Mouse (Mus musculus) liver, embryonic 14.5 days (tissue): ENCODE measurements around the gene Mea1. TPM values are rescaled to one million over a fixed set of nuclear protein-coding genes. Genes with fewer than 3 reads are reported as not detected.

Experiments
- ATAC-seq: fragments of 200-750 bp; cut with Nextera tagmentation; 2 replicates; pipeline ENCODE4 v1.8.0; 2017; ENCODE audit warnings: moderate number of reproducible peaks, mild to moderate bottlenecking, moderate library complexity; ENCODE audit not compliant: insufficient read depth
- DNase-seq, 3 experiments: peaks; one replicate each; pipeline ENCODE4 v3.0.0-alpha.2; 2012 to 2013; ENCODE audit warnings: low read depth in 3 of 3, low spot score in 3 of 3
- H3K27ac ChIP-seq: fragments of 300-500 bp; sonication (generic); 2 replicates; pipeline ENCODE4 v1.5.1; 2014; ENCODE audit warnings: moderate library complexity, mild to moderate bottlenecking, control low read depth, inconsistent platforms
- H3K27me3 ChIP-seq: fragments of 300-500 bp; sonication (generic); 2 replicates; pipeline ENCODE4 v1.6.1; 2014; ENCODE audit warnings: mild to moderate bottlenecking, low read length, moderate library complexity; ENCODE audit not compliant: control insufficient read depth, insufficient read depth
- H3K36me3 ChIP-seq: fragments of 300-500 bp; sonication (generic); replicated peaks from 2 replicates; pipeline ENCODE4 v1.6.1; 2014; ENCODE audit warnings: low read depth; ENCODE audit not compliant: control insufficient read depth, insufficient read depth
- H3K4me1 ChIP-seq, 2 experiments: fragments of 200-500 bp in 1 of 2; fragments of 300-500 bp in 1 of 2; sonication (generic) in 1 of 2; replicated peaks; 2 replicates each; pipeline ENCODE4 v1.6.1; 2012 to 2014; ENCODE audit warnings: antibody characterized with exemption in 1 of 2, inconsistent platforms in 1 of 2, low read length in 1 of 2; ENCODE audit not compliant: control insufficient read depth in 2 of 2, insufficient read depth in 2 of 2
- H3K4me2 ChIP-seq: fragments of 300-500 bp; sonication (generic); 2 replicates; pipeline ENCODE4 v1.6.1; 2014; ENCODE audit warnings: low read depth, mild to moderate bottlenecking, control low read depth, moderate library complexity
- H3K4me3 ChIP-seq, 2 experiments: fragments of 200-500 bp in 1 of 2; fragments of 300-500 bp in 1 of 2; sonication (generic) in 1 of 2; 2 replicates each; pipeline ENCODE4 v1.5.1; 2012 to 2014; ENCODE audit warnings: low read depth in 2 of 2, low read length in 2 of 2, mild to moderate bottlenecking in 2 of 2, control low read depth in 1 of 2, inconsistent platforms in 1 of 2, moderate library complexity in 1 of 2; ENCODE audit not compliant: insufficient read depth in 1 of 2
- H3K9ac ChIP-seq: fragments of 300-500 bp; sonication (generic); replicated peaks from 2 replicates; pipeline ENCODE4 v1.6.1; 2014; ENCODE audit warnings: mild to moderate bottlenecking, control low read depth, moderate library complexity
- H3K9me3 ChIP-seq: fragments of 300-500 bp; sonication (generic); 2 replicates; pipeline ENCODE4 v1.6.1; 2016; ENCODE audit warnings: low read length, mixed read lengths; ENCODE audit not compliant: control insufficient read depth
- CTCF ChIP-seq: IDR thresholded peaks from 2 replicates; pipeline ENCODE4 v1.5.1; 2016; ENCODE audit warnings: antibody characterized with exemption, low read depth, control low read depth
- EP300 ChIP-seq: IDR thresholded peaks from 2 replicates; pipeline ENCODE4 v1.6.1; 2016; ENCODE audit warnings: antibody characterized with exemption, low read depth
- WGBS: fragments of 180-500 bp; shearing (Covaris S2); extraction: QIAGEN DNeasy Blood & Tissue Kit; methylation state at CpG from one replicate; pipeline ENCODE4 v1.1.7; 2014; ENCODE audit not compliant: insufficient replicate concordance; 5-methylcytosine and 5-hydroxymethylcytosine counted together
- polyA plus RNA-seq, 2 experiments: library from polyadenylated mRNA; depleted of rRNA in 1 of 2; stranded (reverse) in 1 of 2; unstranded in 1 of 2; fragments of >200 nt; fragmentation: Nextera tagmentation in 1 of 2; extraction: Ambion mirVana in 1 of 2; gene quantifications; 2 replicates each; pipeline versions ENCODE4 v1.2.1 to v1.2.3; 2012 to 2014

Gene Mea1
- polyA plus RNA-seq, 2 experiments: 34.4 to 62.4 TPM

DNA sequence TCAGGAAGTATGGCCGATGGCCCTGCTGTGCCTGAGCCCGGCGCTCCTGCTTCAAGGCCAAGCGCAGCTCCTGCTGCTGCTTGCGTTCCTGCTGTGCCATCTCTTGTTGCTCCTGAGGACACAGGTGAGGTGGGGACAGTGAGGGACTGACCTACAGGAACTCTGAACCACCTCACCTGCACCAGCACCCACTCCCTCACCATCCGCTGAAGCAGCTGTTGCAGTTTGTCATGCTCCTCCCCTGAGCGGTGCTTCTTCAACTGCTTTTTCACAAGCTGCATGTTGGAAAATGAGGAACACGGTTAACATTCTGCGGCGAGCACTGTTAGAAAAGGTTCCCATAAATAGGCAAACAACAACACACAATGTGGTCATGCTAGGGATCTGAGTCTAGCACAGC, 8.7 kb upstream of the Mea1 start:
- Histone ChIP-seq H3K9ac (no peak overlapping the region), H3K27me3 (no peaks in the 10 kb centered on the region), H3K9me3 (no peaks in the 10 kb centered on the region), H3K4me1 (peaks cover 8 to 10% of the 10 kb centered on the region in 2 experiments; a peak in 3 of 4 replicates), H3K36me3 (peaks cover 11% of the 10 kb centered on the region), H3K27ac (no peak overlapping the region), H3K4me2 (no peak overlapping the region), H3K4me3 (no peak overlapping the region)
- no peak for TF ChIP-seq CTCF
- TF ChIP-seq EP300: no peak
- ATAC-seq: no peak
- DNase-seq: no peak
- 89% methylated on average over 10 of the region's 10 CpGs for WGBS

DNA sequence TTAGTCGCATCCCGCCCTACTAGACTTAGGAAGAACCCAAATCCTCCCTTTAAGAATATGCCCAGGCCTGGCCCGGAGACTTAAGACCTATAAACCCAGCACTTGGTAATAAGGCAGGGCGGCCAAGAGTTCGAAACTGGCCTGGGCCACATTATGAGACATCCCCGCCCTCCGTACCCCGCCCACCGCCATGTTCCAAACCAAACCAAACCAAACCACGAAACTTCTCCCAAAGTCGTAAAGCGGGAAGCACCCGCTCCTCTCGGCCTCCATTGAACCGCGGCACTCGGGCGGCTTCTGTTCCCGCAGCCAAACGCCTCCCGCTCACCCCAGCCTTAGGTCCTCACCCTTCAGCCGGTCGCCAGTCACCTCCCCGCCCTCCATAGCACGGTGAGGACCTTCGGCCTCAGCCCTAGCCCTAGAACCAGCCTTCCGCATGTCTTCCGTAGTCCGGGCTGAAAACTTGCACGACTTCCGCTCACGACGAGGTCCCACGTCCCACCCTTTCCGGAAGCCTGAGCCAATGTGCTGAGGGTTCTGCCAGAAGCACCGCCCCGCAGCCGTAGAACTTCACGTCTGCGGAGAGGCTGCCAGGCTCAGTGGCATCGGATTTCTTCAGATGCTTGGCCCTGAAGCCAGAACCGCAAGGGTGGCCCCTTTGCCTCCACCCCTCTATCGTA, 4.6 kb upstream of the Mea1 start, which contains the start of gene Rrp36:
Gene Rrp36, minus strand, starts transcription at position 503 of the 680 bp plus-strand sequence.
- Histone ChIP-seq H3K4me3 (peak within 1 kb of the TSS; percentile 69 to 79), H3K36me3 (peaks cover 30% of the 10 kb centered on the region), H3K4me1 (peaks cover 8 to 13% of the 10 kb centered on the region in 2 experiments), H3K4me2 (peak within 1 kb of the TSS; percentile 73), H3K9me3 (no peaks in the 10 kb centered on the region), H3K27me3 (no peaks in the 10 kb centered on the region), H3K9ac (peak within 1 kb of the TSS; percentile 73), H3K27ac (peak within 1 kb of the TSS; percentile 57)
- under 1% methylated on average over 43 of the region's 43 CpGs for WGBS
- DNase-seq (peak; percentile 85 to 89 (median 86)), ATAC-seq (peak; percentile 91)
- no peak for TF ChIP-seq EP300
- no peak for TF ChIP-seq CTCF

- 37% methylated on average over 15 of the region's 15 CpGs for WGBS
- Histone ChIP-seq H3K36me3 (peaks cover 24% of the 10 kb centered on the region), H3K4me1 (peaks cover 13 to 21% of the 10 kb centered on the region in 2 experiments), H3K27ac (peak overlapping the region; percentile 48), H3K4me3 (peak overlapping the region; percentile 47 to 69), H3K27me3 (no peaks in the 10 kb centered on the region), H3K9me3 (no peaks in the 10 kb centered on the region), H3K9ac (peak overlapping the region; percentile 55), H3K4me2 (peak overlapping the region; percentile 73)
- DNase-seq (no peak), ATAC-seq (peak; percentile 16)
- TF ChIP-seq CTCF (no peak), EP300 (no peak)
Measured at GRCm38 (mm10) chr17:46674530-46675283, 3.9 kb upstream of the Mea1 start.

- peaks cover 19 to 24% of the 10 kb centered on the region in 2 experiments for H3K4me1 ChIP-seq
- H3K36me3 ChIP-seq: peaks cover 25% of the 10 kb centered on the region
Measured at GRCm38 (mm10) chr17:46678911-46679310, 318 bp downstream of the Mea1 start.

More at GRCm38 (mm10) chr17:46678911-46679310, 318 bp downstream of the Mea1 start:
- no peak overlapping the region for H3K27ac ChIP-seq
- 68% methylated on average over 9 of the region's 9 CpGs for WGBS
- peak overlapping the region; percentile 88 for H3K4me2 ChIP-seq
- no peaks in the 10 kb centered on the region for H3K9me3 ChIP-seq
- TF ChIP-seq EP300 (no peak), CTCF (no peak)
- no peak for ATAC-seq
- H3K9ac ChIP-seq: no peak overlapping the region
- H3K4me3 ChIP-seq: no peak overlapping the region
- no peak for DNase-seq
- no peaks in the 10 kb centered on the region for H3K27me3 ChIP-seq
